Mouse (Mus musculus) G1E (cell line): Measurements from ENCODE around the gene Bub1b.

ENCODE experiments used
- CTCF ChIP-seq: IDR thresholded peaks from 2 replicates; pipeline ENCODE4 v1.5.1; 2012; ENCODE audit warnings: low read depth, low read length, inconsistent platforms, mixed read lengths
- GATA1 ChIP-seq: IDR thresholded peaks from 2 replicates; pipeline ENCODE4 v1.6.1; 2012; ENCODE audit warnings: borderline replicate concordance, low read length, inconsistent platforms, mixed read lengths
- GATA2 ChIP-seq: IDR thresholded peaks from 2 replicates; pipeline ENCODE4 v1.6.1; 2012; ENCODE audit warnings: low read depth, low read length, inconsistent platforms, borderline replicate concordance
- POLR2AphosphoS5 ChIP-seq: IDR thresholded peaks from 2 replicates; pipeline ENCODE4 v1.6.1; 2012; ENCODE audit warnings: low read depth, low read length, inconsistent platforms; ENCODE audit not compliant: insufficient replicate concordance

DNA sequence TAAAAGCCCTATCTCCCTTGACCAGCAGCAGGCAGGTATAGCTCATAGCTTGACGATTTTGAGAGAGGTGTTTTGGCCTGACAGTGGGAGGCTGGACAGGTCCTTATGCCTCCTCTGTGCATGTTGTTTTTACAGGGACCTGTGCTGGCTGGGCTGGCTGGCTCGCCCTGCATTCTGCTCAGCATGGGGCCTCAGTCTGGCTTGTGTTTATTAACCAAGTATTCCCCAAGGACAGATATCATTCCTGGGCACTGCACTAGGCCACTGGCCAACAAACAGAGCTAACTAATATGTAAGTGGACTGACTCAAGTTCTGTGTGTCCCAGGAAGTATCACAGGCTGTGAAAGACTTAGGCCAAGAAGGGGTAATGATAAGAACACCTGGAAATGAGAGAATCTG, 71.8 kb downstream of the Bub1b start:
- TF ChIP-seq CTCF = no peak
- TF ChIP-seq POLR2AphosphoS5 = no peak
- no peak for TF ChIP-seq GATA1
- no peak for TF ChIP-seq GATA2
